Mouse (Mus musculus) lung, adult 2 months (tissue): ENCODE measurements at regions not wholly inside any gene's neighbourhood (a gene's known extent, or its start where the extent isn't known, plus 50 kb on each side); places are given as distances from the start of the nearest gene placed in this dataset.
A peak's percentile ranks its signal among the peaks of the same experiment; 100 is the strongest.

ENCODE experiments used
- DNase-seq: peaks from one replicate; pipeline ENCODE4 v3.0.0; 2022
- H3K4me1 ChIP-seq: fragments of 200-500 bp; 2 replicates; pipeline ENCODE4 v1.6.1; 2011; ENCODE audit warnings: low read length; ENCODE audit not compliant: control insufficient read depth, insufficient read depth
- H3K4me3 ChIP-seq: fragments of 200-500 bp; replicated peaks from 2 replicates; pipeline ENCODE3; 2011; ENCODE audit warnings: low read depth, mild to moderate bottlenecking, control low read depth, low read length; ENCODE audit errors: extremely low read depth
- CTCF ChIP-seq: fragments of 200-500 bp; IDR thresholded peaks from 2 replicates; pipeline ENCODE4 v1.5.1; 2011; ENCODE audit warnings: mild to moderate bottlenecking, low read length, control low read depth; ENCODE audit not compliant: insufficient read depth
- POLR2A ChIP-seq: fragments of 200-500 bp; IDR thresholded peaks from 2 replicates; pipeline ENCODE4 v1.6.1; 2011; ENCODE audit warnings: low read depth, mild to moderate bottlenecking, control low read depth, low read length, borderline replicate concordance; ENCODE audit errors: extremely low read depth
- WGBS: fragments of 180-500 bp; shearing (Covaris S2); methylation state at CpG from one replicate; pipeline ENCODE4 v1.1.7; 2018; 5-methylcytosine and 5-hydroxymethylcytosine counted together

GRCm38 (mm10) chr1:166821146-166821545 is 139.5 kb upstream of the Fmo9 start:
- no peak for DNase-seq
- no peak overlapping the region for H3K4me3 ChIP-seq
- TF ChIP-seq CTCF (0 out of 2 replicates have a peak, but pooled peaks have one; percentile 7), POLR2A (no peak)
- WGBS, result 46% methylated on average over 3 of the region's 3 CpGs
- H3K4me1 ChIP-seq, result no peaks in the 10 kb centered on the region

GRCm38 (mm10) chr1:166837299-166837698 is 155.7 kb upstream of the Fmo9 start:
- no peak for DNase-seq
- 54% methylated on average over 1 of the region's 1 CpGs for WGBS
- H3K4me3 ChIP-seq, result no peak overlapping the region
- no peaks in the 10 kb centered on the region for H3K4me1 ChIP-seq
- TF ChIP-seq POLR2A, result no peak

GRCm38 (mm10) chr1:166839833-166840232 is 158.2 kb upstream of the Fmo9 start:
- Histone ChIP-seq H3K4me1 (no peaks in the 10 kb centered on the region), H3K4me3 (no peak overlapping the region)
- WGBS, result 31% methylated on average over 7 of the region's 7 CpGs
- DNase-seq, result no peak
- TF ChIP-seq POLR2A (no peak), CTCF (no peak)

GRCm38 (mm10) chr1:166843397-166843877 is 157.8 kb upstream of the Fam78b start:
- WGBS, result 6% methylated on average over 11 of the region's 11 CpGs
- DNase-seq, result no peak
- no peak for TF ChIP-seq POLR2A
- TF ChIP-seq CTCF, result no peak
- H3K4me1 ChIP-seq, result no peaks in the 10 kb centered on the region
- H3K4me3 ChIP-seq, result no peak overlapping the region

GRCm38 (mm10) chr1:166846566-166846965 is 154.7 kb upstream of the Fam78b start:
- TF ChIP-seq POLR2A (no peak), CTCF (no peak)
- no peak for DNase-seq
- H3K4me3 ChIP-seq, result no peak overlapping the region
- 76% methylated on average over 5 of the region's 5 CpGs for WGBS
- no peaks in the 10 kb centered on the region for H3K4me1 ChIP-seq

- TF ChIP-seq POLR2A (no peak), CTCF (no peak)
- Histone ChIP-seq H3K4me3 (no peak overlapping the region), H3K4me1 (no peaks in the 10 kb centered on the region)
- no peak for DNase-seq
- WGBS, result 93% methylated on average over 6 of the region's 6 CpGs
Measured at GRCm38 (mm10) chr1:166847233-166847632, 154.0 kb upstream of the Fam78b start.

GRCm38 (mm10) chr1:166848015-166848535 is 153.1 kb upstream of the Fam78b start:
- WGBS, result 53% methylated on average over 4 of the region's 4 CpGs
- no peaks in the 10 kb centered on the region for H3K4me1 ChIP-seq
- TF ChIP-seq POLR2A (no peak), CTCF (no peak)
- no peak overlapping the region for H3K4me3 ChIP-seq
- no peak for DNase-seq

GRCm38 (mm10) chr1:166855988-166856387 is 145.2 kb upstream of the Fam78b start:
- WGBS, result 75% methylated on average over 4 of the region's 4 CpGs
- Histone ChIP-seq H3K4me1 (no peaks in the 10 kb centered on the region), H3K4me3 (no peak overlapping the region)
- TF ChIP-seq CTCF (no peak), POLR2A (no peak)
- no peak for DNase-seq

- DNase-seq, result no peak
- no peak overlapping the region for H3K4me3 ChIP-seq
- 60% methylated on average over 7 of the region's 7 CpGs for WGBS
- no peaks in the 10 kb centered on the region for H3K4me1 ChIP-seq
- TF ChIP-seq CTCF (no peak), POLR2A (no peak)
Measured at GRCm38 (mm10) chr1:166866256-166866655, 135.0 kb upstream of the Fam78b start.

- Histone ChIP-seq H3K4me1 (no peaks in the 10 kb centered on the region), H3K4me3 (no peak overlapping the region)
- TF ChIP-seq CTCF (no peak), POLR2A (no peak)
- no peak for DNase-seq
- WGBS, result 68% methylated on average over 4 of the region's 4 CpGs
Measured at GRCm38 (mm10) chr1:166871258-166871657, 130.0 kb upstream of the Fam78b start.
